Mouse (Mus musculus) G1E (cell line): ENCODE results near the gene Rasl11b.

ENCODE experiments used
- CTCF ChIP-seq: IDR thresholded peaks from 2 replicates; pipeline ENCODE4 v1.5.1; 2012; ENCODE audit warnings: low read depth, low read length, inconsistent platforms, mixed read lengths
- GATA1 ChIP-seq: IDR thresholded peaks from 2 replicates; pipeline ENCODE4 v1.6.1; 2012; ENCODE audit warnings: borderline replicate concordance, low read length, inconsistent platforms, mixed read lengths
- POLR2AphosphoS5 ChIP-seq: IDR thresholded peaks from 2 replicates; pipeline ENCODE4 v1.6.1; 2012; ENCODE audit warnings: low read depth, low read length, inconsistent platforms; ENCODE audit not compliant: insufficient replicate concordance

GRCm38 (mm10) chr5:74196307-74196618 is 1.2 kb downstream of the Rasl11b start:
- TF ChIP-seq CTCF (no peak), GATA1 (no peak), POLR2AphosphoS5 (no peak)
